Mouse (Mus musculus) left cerebral cortex, adult 2 months (tissue): Measurements from ENCODE around the gene Pex5. TPM values are rescaled to one million over a fixed set of nuclear protein-coding genes. Genes with fewer than 3 reads are reported as not detected.
A peak's percentile ranks its signal among the peaks of the same experiment; 100 is the strongest.

Experiments
- DNase-seq, 2 experiments: peaks; one replicate each; pipeline ENCODE4 v3.0.0; 2021 to 2022; ENCODE audit warnings: low spot score in 2 of 2, mixed read lengths in 1 of 2; ENCODE audit errors: extremely low spot score in 1 of 2
- H3K27ac ChIP-seq: fragments of 200-600 bp; 2 replicates; pipeline ENCODE4 v1.8.1; 2022
- H3K4me3 ChIP-seq: fragments of 200-600 bp; 2 replicates; pipeline ENCODE4 v1.8.1; 2022
- CTCF ChIP-seq: fragments of 200-600 bp; IDR thresholded peaks from 2 replicates; pipeline ENCODE4 v1.8.1; 2022; ENCODE audit warnings: antibody characterized with exemption, mild to moderate bottlenecking, moderate library complexity
- intact Hi-C: fragments of 180-260 bp; cut with DNase I; formaldehyde crosslinking; loops from one replicate; pipeline ENCODE4 v1.15.1; 2025
- total RNA-seq, 2 experiments: library from RNA; stranded (reverse); gene quantifications; 2 replicates each; pipeline ENCODE4 v1.2.3; 2021

Pex5 gene
- total RNA-seq, 2 experiments from 2014 or later, result 65.7 to 65.9 TPM

- intact Hi-C loops, result no loop called here
- Histone ChIP-seq H3K4me3 (no peak overlapping the region), H3K27ac (no peak overlapping the region)
- no peak for DNase-seq
- no peak for TF ChIP-seq CTCF
Observed at GRCm38 (mm10) chr6:124447356-124447755, 32.5 kb upstream of the Pex5 start.

- H3K4me3 ChIP-seq, result no peak overlapping the region
- TF ChIP-seq CTCF, result no peak
- DNase-seq, result no peak
- intact Hi-C loops, result no loop called here
- H3K27ac ChIP-seq, result no peak overlapping the region
Observed at GRCm38 (mm10) chr6:124446459-124446858, 31.6 kb upstream of the Pex5 start.

GRCm38 (mm10) chr6:124446024-124446423 is 31.2 kb upstream of the Pex5 start:
- TF ChIP-seq CTCF, result no peak
- Histone ChIP-seq H3K27ac (no peak overlapping the region), H3K4me3 (no peak overlapping the region)
- DNase-seq, result no peak
- intact Hi-C loops, result no loop called here

- no peak for TF ChIP-seq CTCF
- Histone ChIP-seq H3K27ac (no peak overlapping the region), H3K4me3 (no peak overlapping the region)
- intact Hi-C loops, result no loop called here
- no peak for DNase-seq
Observed at GRCm38 (mm10) chr6:124443338-124443737, 28.5 kb upstream of the Pex5 start.

GRCm38 (mm10) chr6:124436245-124436644 is 21.4 kb upstream of the Pex5 start:
- intact Hi-C loops, result no loop called here
- no peak for TF ChIP-seq CTCF
- Histone ChIP-seq H3K4me3 (no peak overlapping the region), H3K27ac (no peak overlapping the region)
- DNase-seq, result no peak

- Histone ChIP-seq H3K4me3 (no peak overlapping the region), H3K27ac (no peak overlapping the region)
- no peak for DNase-seq
- no peak for TF ChIP-seq CTCF
- intact Hi-C loops, result no loop called here
Observed at GRCm38 (mm10) chr6:124435173-124435572, 20.3 kb upstream of the Pex5 start.

- Histone ChIP-seq H3K4me3 (no peak overlapping the region), H3K27ac (0 out of 2 replicates have a peak overlapping the region, but pooled peaks have one; percentile 29)
- DNase-seq, result no peak
- no peak for TF ChIP-seq CTCF
- intact Hi-C loops, result no loop called here
Observed at GRCm38 (mm10) chr6:124433688-124434324, 18.9 kb upstream of the Pex5 start.

- no peak overlapping the region for H3K27ac ChIP-seq
- TF ChIP-seq CTCF, result no peak
- DNase-seq, result no peak
- no peak overlapping the region for H3K4me3 ChIP-seq
- intact Hi-C loops, result no loop called here
Observed at GRCm38 (mm10) chr6:124430784-124431495, 16.1 kb upstream of the Pex5 start.

GRCm38 (mm10) chr6:124430379-124430778 is 15.5 kb upstream of the Pex5 start:
- no peak overlapping the region for H3K27ac ChIP-seq
- intact Hi-C loops, result no loop called here
- H3K4me3 ChIP-seq, result no peak overlapping the region
- no peak for TF ChIP-seq CTCF
- DNase-seq, result no peak

- H3K27ac ChIP-seq, result peak overlapping the region; percentile 76
- DNase-seq, result no peak
- intact Hi-C loops, result no loop called here
- H3K4me3 ChIP-seq, result no peak overlapping the region
- TF ChIP-seq CTCF, result no peak
Observed at GRCm38 (mm10) chr6:124427791-124428576, 13.1 kb upstream of the Pex5 start.

GRCm38 (mm10) chr6:124427289-124427688 is 12.4 kb upstream of the Pex5 start:
- Histone ChIP-seq H3K27ac (peak overlapping the region; percentile 76), H3K4me3 (no peak overlapping the region)
- intact Hi-C loops, result no loop called here
- no peak for DNase-seq
- no peak for TF ChIP-seq CTCF

GRCm38 (mm10) chr6:124426604-124427003 is 11.7 kb upstream of the Pex5 start:
- DNase-seq, result no peak
- peak overlapping the region; percentile 20 for H3K27ac ChIP-seq
- H3K4me3 ChIP-seq, result no peak overlapping the region
- intact Hi-C loops, result no loop called here
- TF ChIP-seq CTCF, result no peak
